Mouse (Mus musculus) lung, postnatal 0 days (tissue): ENCODE measurements around the gene Fbxl17. TPM values are rescaled to one million over a fixed set of nuclear protein-coding genes. Genes with fewer than 3 reads are reported as not detected.

Experiments
- ATAC-seq: fragments of 200-750 bp; cut with Nextera tagmentation; 2 replicates; pipeline ENCODE4 v1.8.0; 2017; ENCODE audit warnings: moderate library complexity
- DNase-seq: peaks from one replicate; pipeline ENCODE4 v3.0.0-alpha.2; 2016; ENCODE audit warnings: low spot score
- H3K27ac ChIP-seq: fragments of 300-500 bp; sonication (generic); 2 replicates; pipeline ENCODE4 v1.5.1; 2014; ENCODE audit warnings: antibody characterized with exemption, mild to moderate bottlenecking, low read length, mixed read lengths
- H3K27me3 ChIP-seq: fragments of 300-500 bp; sonication (generic); replicated peaks from 2 replicates; pipeline ENCODE4 v1.6.1; 2014; ENCODE audit warnings: low read length, mixed read lengths; ENCODE audit not compliant: insufficient read depth
- H3K36me3 ChIP-seq: fragments of 300-500 bp; sonication (generic); 2 replicates; pipeline ENCODE4 v1.6.1; 2014; ENCODE audit warnings: low read length, mixed read lengths; ENCODE audit not compliant: insufficient read depth
- H3K4me1 ChIP-seq: fragments of 300-500 bp; sonication (generic); 2 replicates; pipeline ENCODE4 v1.6.1; 2014; ENCODE audit warnings: antibody characterized with exemption, low read depth, low read length, mixed read lengths; ENCODE audit not compliant: insufficient read depth
- H3K4me2 ChIP-seq: fragments of 300-500 bp; sonication (generic); replicated peaks from 2 replicates; pipeline ENCODE4 v1.6.1; 2014; ENCODE audit warnings: low read depth, mild to moderate bottlenecking, low read length, moderate library complexity, mixed read lengths
- H3K4me3 ChIP-seq: fragments of 300-500 bp; sonication (generic); 2 replicates; pipeline ENCODE4 v1.5.1; 2014; ENCODE audit warnings: low read depth, low read length
- H3K9ac ChIP-seq: fragments of 300-500 bp; sonication (generic); replicated peaks from 2 replicates; pipeline ENCODE4 v1.6.1; 2014; ENCODE audit warnings: low read depth, mild to moderate bottlenecking
- H3K9me3 ChIP-seq: fragments of 300-500 bp; sonication (generic); 2 replicates; pipeline ENCODE4 v1.6.1; 2016; ENCODE audit warnings: low read length, mixed read lengths
- CTCF ChIP-seq: IDR thresholded peaks from 2 replicates; pipeline ENCODE4 v1.5.1; 2016; ENCODE audit warnings: antibody characterized with exemption, mild to moderate bottlenecking
- EP300 ChIP-seq: IDR thresholded peaks from 2 replicates; pipeline ENCODE4 v1.6.1; 2016; ENCODE audit warnings: antibody characterized with exemption, mild to moderate bottlenecking, control low read depth
- WGBS: fragments of 180-500 bp; shearing (Covaris S2); extraction: QIAGEN DNeasy Blood & Tissue Kit; methylation state at CpG from one replicate; pipeline ENCODE4 v1.1.7; 2014; 5-methylcytosine and 5-hydroxymethylcytosine counted together
- polyA plus RNA-seq: library from polyadenylated mRNA; unstranded; fragments of >200 nt; fragmentation: Nextera tagmentation; extraction: Ambion mirVana; gene quantifications from 2 replicates; pipeline ENCODE4 v1.2.1, GENCODE M21; 2015

The Fbxl17 gene
- polyA plus RNA-seq, 1 experiment from 2014 or later, result 6.9 TPM

DNA sequence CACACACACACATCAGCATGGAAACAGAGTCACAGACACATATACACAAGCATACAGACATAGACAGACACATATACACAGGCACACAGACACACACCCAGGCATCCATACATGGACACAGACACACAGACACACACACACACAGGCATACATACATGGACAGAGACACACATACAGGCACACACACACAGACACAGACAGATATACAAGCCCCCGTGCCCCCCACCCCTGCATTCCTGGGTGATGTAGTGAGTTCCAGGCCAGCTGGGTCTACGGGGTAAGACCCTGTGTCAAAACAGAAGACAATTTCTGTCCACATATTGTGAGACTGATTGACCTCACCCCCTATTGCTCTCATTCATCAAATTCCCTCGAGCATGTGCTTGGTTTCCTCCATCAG lies 332.6 kb downstream of the Fbxl17 start:
- no peak for ATAC-seq

DNA sequence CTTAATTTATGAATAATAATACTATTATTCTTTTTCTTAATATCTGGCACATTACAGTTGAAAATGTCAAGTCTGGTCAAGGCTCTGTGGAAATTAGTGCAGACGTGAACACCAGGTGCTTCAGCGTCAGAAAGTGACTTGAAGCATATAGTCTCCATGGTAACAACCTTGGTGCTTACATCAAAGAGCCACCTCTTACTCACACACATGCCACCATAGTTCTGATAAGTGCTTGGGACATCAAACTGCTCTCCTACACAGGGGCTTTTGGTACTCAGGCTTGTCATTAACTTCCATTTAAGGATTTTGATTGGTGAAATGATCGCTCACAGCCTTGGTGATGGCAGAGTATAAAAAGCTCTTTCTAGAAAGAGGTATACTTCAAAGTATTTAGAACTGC lies 333.1 kb downstream of the Fbxl17 start:
- peak; percentile 26 for DNase-seq
- Histone ChIP-seq H3K27me3 (no peaks in the 10 kb centered on the region), H3K27ac (no peak overlapping the region), H3K36me3 (no peaks in the 10 kb centered on the region), H3K4me2 (no peak overlapping the region), H3K9ac (no peak overlapping the region), H3K4me1 (no peaks in the 10 kb centered on the region; the same call in 1 of the 2 replicates), H3K9me3 (no peaks in the 10 kb centered on the region), H3K4me3 (no peak overlapping the region)
- TF ChIP-seq EP300 (no peak), CTCF (no peak)
- 61% methylated on average over 3 of the region's 3 CpGs for WGBS
- no peak for ATAC-seq

More for the DNA sequence above, 332.6 kb downstream of the Fbxl17 start:
- Histone ChIP-seq H3K27me3 (no peaks in the 10 kb centered on the region), H3K9ac (no peak overlapping the region), H3K36me3 (no peaks in the 10 kb centered on the region), H3K4me3 (no peak overlapping the region), H3K4me1 (no peaks in the 10 kb centered on the region; the same call in 1 of the 2 replicates), H3K27ac (no peak overlapping the region), H3K9me3 (no peaks in the 10 kb centered on the region), H3K4me2 (no peak overlapping the region)
- TF ChIP-seq EP300 (no peak), CTCF (no peak)
- DNase-seq, result no peak
- 73% methylated on average over 3 of the region's 3 CpGs for WGBS

DNA sequence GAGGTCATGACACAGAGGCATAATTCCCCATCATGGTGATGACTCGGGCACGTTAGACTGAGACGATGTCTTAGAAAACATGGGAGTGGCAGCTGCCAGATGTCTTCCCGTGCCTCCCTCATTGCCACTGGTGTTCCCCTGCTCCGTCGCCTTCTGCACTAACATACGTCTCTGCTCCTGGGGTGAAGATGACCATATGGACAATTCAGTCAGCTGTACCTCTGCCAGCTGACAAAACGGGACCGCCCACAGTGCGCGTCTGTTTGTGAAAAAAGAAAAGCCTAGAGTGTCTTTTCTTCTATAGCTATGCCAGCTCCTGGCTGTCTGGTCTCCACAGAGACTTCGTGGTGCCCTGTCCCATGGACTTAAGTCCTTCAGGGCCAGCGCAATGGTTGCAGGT lies 334.0 kb downstream of the Fbxl17 start:
- Histone ChIP-seq H3K27ac (no peak overlapping the region), H3K9ac (no peak overlapping the region), H3K36me3 (no peaks in the 10 kb centered on the region), H3K27me3 (no peaks in the 10 kb centered on the region), H3K9me3 (no peaks in the 10 kb centered on the region), H3K4me1 (no peaks in the 10 kb centered on the region; the same call in 1 of the 2 replicates), H3K4me2 (no peak overlapping the region), H3K4me3 (no peak overlapping the region)
- DNase-seq (no peak), ATAC-seq (no peak)
- WGBS, result 82% methylated on average over 13 of the region's 13 CpGs
- TF ChIP-seq EP300 (no peak), CTCF (no peak)

DNA sequence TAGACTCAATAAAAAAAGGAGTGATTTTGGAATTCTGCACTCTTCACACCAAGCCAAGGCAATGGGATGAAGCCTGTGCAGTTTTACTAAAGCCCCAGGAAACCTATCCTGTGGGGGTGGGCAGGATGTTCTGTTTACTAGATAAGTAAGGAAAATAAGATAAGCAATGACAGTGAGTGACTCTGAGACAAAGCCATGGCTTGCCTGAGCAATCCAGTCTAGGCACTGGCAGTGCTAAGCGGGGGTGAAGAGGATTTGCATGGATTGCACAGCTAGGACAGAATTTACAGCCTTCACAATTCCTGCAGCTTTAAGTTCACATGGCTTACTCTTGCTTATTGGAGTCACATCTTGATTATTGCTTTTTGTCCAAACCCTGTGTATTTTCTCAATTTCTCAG lies 335.5 kb downstream of the Fbxl17 start:
- Histone ChIP-seq H3K9ac (no peak overlapping the region), H3K27ac (no peak overlapping the region), H3K36me3 (no peaks in the 10 kb centered on the region), H3K9me3 (no peaks in the 10 kb centered on the region), H3K4me1 (no peaks in the 10 kb centered on the region; the same call in 1 of the 2 replicates), H3K4me3 (no peak overlapping the region), H3K27me3 (no peaks in the 10 kb centered on the region), H3K4me2 (no peak overlapping the region)
- no peak for DNase-seq
- no peak for ATAC-seq
- 77% methylated on average over 1 of the region's 1 CpGs for WGBS
- TF ChIP-seq CTCF (no peak), EP300 (no peak)

DNA sequence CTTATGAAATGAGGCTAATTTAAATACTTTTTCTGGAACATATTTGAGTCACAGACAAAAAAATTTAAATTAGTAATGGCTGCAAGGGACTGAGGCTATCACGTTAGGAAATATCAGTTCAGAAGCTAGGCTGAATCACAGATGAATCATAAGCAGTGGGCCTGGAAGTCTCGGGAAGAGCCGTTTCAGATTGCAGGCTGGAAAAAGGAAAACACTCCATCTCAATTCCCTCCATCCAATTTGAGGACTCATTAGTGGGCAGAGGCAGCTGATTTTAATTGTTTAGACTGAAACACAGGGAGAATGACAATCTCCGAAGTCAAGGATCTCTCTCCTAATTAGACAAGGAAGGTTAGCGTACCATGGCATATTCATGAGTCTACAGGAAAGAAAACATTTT lies 337.9 kb downstream of the Fbxl17 start:
- no peak for DNase-seq
- Histone ChIP-seq H3K9ac (no peak overlapping the region), H3K4me3 (no peak overlapping the region), H3K36me3 (no peaks in the 10 kb centered on the region), H3K27ac (no peak overlapping the region), H3K4me1 (no peaks in the 10 kb centered on the region), H3K9me3 (no peaks in the 10 kb centered on the region), H3K27me3 (no peaks in the 10 kb centered on the region), H3K4me2 (no peak overlapping the region)
- no peak for TF ChIP-seq CTCF
- no peak for TF ChIP-seq EP300
- 76% methylated on average over 5 of the region's 5 CpGs for WGBS
- ATAC-seq, result no peak

DNA sequence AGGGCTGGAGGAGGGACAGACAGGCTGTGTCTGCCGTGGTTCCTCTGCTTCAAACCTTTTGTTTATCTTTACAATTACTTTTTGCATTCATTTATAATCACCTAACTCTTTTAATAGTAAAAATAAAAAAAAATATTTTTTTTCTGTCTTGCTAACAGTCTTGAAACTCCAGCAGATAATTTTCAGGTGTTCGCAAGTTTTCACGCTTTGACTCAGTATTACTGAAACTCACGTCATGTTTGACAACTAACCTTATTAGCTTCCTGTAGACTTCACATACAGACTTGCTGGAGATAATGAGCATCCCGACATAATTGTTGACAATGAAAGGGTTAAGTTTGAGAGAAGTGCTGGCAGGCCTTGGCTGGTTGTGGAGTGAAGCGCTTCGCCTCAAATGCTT lies 340.6 kb downstream of the Fbxl17 start:
- no peak overlapping the region for H3K4me2 ChIP-seq
- WGBS, result 59% methylated on average over 7 of the region's 7 CpGs
- no peaks in the 10 kb centered on the region for H3K27me3 ChIP-seq
- no peak for TF ChIP-seq CTCF
- no peak for TF ChIP-seq EP300
- H3K4me1 ChIP-seq, result no peaks in the 10 kb centered on the region
- DNase-seq, result no peak
- ATAC-seq, result no peak
- no peak overlapping the region for H3K9ac ChIP-seq
- no peaks in the 10 kb centered on the region for H3K36me3 ChIP-seq
- no peak overlapping the region for H3K27ac ChIP-seq
- H3K9me3 ChIP-seq, result no peaks in the 10 kb centered on the region
- no peak overlapping the region for H3K4me3 ChIP-seq

DNA sequence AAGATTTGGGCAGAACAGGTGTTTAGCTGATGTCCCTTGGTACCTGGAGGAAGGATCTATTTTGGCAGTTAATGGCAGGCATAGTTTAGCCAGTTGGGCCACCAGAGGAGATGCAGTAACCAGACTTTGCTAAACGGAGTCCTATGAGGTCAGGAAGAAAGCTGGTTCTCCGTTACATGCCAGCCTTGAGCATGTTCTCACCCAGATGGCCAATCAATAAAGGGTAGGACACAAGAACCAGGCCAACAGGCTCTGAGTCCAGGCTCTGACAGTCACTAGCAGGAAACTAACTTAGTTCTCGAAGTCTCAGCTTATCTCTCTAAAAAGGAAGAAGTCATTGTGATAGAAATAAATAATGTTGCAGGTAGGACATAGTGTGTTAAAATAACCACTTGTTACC lies 341.4 kb downstream of the Fbxl17 start:
- TF ChIP-seq CTCF (no peak), EP300 (no peak)
- ATAC-seq (no peak), DNase-seq (no peak)
- H3K27ac ChIP-seq, result no peak overlapping the region
- WGBS, result 62% methylated on average over 3 of the region's 3 CpGs
- H3K4me1 ChIP-seq, result no peaks in the 10 kb centered on the region
- no peaks in the 10 kb centered on the region for H3K36me3 ChIP-seq
- H3K27me3 ChIP-seq, result no peaks in the 10 kb centered on the region
- no peak overlapping the region for H3K9ac ChIP-seq
- no peaks in the 10 kb centered on the region for H3K9me3 ChIP-seq
- no peak overlapping the region for H3K4me3 ChIP-seq
- no peak overlapping the region for H3K4me2 ChIP-seq
